Mouse (Mus musculus): ENCODE results near the gene Cherp.

DNA sequence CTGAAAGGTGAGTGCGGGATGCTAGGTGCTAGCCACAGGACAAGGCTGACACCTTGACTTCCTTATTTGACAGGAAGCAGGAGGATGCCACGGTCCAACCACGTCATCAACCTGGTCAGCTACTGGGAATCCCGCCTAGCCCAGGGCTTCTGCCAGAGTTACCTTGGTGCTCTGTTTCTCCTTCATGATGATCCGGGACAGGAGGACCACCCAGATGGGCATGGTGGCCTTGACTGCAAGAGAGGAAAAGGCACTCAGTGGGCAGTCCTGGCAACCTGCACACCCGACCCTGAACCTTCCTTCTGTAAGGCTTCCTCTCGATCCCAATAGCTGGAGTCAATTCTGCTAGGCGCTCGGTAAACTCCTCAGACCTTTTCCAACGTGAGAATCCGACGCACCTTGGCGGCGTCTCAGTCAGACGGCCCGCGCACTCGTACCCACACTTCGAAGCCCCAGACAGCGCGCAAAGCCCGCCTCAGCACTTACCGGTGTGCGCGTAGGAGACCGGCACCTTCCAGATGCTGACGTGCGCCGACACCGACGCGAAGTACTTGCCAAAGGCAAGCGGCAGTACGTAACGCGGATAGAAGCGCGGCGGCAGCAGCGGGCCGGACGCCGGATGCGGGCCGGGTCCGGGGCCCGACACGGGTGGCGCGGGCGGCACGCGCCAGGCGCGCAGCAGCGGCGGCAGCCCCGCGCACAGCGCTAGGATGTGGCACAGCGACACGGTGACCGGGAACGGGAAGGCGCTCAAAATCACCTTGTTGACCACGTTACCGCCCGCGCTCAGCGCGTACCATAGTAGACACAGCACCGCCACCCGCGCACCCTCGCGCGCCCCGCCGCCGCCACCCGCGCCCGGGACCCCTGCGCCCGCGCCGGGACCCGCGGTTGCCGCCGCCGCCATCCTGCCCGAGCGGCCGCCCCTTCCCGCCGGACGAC, 16.9 kb upstream of the Cherp start, which contains the start of gene Slc35e1:
- TF ChIP-seq CTCF (IDR thresholded peaks at IDR 0.05; ENCODE audit: low read depth) (0 out of 2 replicates have a peak, but pooled peaks have one; percentile 7), EP300 (IDR thresholded peaks at IDR 0.05; ENCODE audit: low read depth) (no peak)
